Mouse (Mus musculus) lung, postnatal 4 days (tissue): ENCODE measurements around the gene Id2.
A peak's percentile ranks its signal among the peaks of the same experiment; 100 is the strongest.

ENCODE experiments used
- DNase-seq, 2 experiments: peaks; one replicate each; pipeline ENCODE4 v3.0.0; 2021

The Id2 gene

DNA sequence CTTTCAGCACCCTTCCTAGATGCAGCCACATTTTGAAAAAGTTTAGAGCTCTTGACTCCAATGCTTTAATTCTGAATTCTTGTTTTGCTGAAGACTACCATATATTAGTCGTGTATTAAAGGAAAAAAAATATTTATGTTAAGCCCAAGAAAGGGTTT lies at the start of gene Id2:
Gene Id2 (minus strand): TSS at position 89 of the 158 bp plus-strand sequence.
- DNase-seq = no peak

DNA sequence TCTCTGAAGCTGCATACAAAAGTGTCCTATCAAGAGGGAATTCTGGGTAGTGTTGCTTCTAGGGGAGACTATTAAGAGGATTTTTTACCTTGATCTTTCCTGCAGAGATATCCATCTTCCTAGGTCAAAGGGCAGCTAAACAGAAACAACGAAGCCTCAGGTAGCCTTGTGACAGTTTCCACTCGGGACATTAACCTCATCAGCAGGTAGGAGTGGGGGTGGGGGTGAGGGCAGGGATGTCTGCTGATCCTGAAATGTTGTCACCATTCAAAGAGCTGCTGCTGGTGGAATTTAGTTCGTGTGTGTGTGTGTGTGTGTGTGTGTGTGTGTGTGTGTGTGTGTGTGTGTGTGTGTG lies 48.4 kb upstream of the Id2 start:
- no peak for DNase-seq

DNA sequence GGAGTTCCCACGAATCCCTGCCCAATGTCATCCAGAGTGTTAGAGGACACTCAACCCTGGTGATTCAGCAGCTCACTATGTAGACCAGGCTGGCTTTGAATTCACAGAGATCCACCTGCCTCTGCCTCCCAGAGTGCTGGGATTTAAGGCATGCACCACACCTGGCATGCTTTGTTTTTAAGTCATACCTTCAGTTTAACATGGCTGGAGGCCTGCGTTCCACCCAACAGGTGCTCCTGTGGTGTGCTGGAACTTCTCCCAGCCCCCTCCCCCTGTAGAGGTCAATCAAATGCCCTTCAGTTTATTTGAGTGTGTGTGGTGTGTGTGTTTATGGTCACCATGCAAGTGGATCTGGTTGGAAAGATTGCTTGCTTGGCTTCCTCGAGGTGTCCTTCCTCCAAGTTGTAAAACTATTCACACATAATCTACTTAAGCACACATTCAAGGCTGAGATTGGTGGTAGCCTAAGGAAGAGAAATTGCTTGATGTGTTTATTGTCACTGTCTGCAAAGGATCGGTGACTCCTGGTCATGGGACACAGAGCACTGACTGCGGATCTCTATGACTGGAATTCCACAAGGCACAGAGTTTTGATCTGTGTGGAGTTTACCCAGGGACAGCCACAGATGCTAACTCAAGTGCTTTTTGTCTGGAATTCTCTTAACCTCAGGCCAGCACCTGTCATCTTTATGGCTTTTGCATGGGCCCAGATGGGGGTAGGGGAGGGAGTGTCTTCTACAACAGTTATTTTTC lies 47.8 kb upstream of the Id2 start:
- no peak for DNase-seq

DNA sequence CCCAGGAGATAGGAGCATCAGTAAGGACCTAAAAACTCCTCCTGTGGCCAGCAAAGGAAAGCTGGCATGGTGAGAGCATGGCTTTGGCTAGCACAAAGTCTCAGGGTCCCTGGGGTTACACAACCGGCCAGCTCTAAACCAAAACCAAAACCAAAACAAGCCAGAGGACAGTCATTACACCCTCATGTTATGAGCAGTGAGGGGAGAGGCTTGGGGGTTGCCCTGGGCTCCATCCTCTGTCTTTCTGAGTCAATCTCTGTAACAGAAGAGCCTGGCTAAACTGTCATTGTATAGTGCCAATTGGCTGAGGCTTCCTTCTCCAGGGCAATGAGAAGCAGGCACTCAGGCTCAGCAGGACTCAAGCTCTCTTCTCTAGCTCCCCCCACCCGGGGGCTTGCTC lies 46.6 kb upstream of the Id2 start:
- DNase-seq = no peak

DNA sequence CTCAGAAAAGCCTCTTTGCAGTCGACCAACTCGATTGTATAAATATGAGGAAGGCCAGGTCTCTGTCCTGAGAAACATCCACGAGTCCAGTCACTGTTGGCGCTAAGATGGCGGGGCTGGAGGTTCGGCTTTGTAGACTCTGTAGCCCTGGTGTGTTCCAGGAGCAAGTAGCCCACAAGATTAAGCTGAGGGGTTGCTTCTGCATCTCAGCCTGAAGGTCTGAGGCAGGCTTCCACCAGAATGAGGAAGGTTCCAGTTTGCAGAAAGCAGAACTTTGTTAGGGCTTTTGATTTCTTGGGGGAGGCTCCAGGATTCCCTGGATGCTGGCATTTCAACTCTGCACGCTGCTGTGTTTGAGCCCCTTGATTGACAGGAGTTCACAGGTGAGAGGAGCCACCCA lies 45.3 kb upstream of the Id2 start:
- peak in 1 of 2 experiments; percentile 15 for DNase-seq

DNA sequence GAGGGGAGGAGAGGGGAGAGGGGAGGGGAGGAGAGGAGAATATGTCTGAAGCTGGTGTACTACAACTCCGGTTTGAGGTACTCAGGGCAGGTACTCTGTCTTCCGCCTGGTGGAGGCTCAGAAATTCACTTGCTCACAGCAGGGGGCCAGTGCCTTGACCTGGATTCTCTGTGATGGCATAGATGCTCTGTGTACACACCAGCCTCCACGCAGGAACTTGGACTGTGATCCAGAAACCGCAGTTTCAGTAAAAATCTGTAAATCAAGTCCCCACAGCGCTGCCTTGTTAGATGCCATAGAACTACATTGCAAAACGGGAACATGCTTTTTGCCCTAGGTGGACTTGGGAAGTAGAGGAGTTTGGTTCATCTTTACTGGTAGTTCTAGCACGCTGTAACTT lies 44.4 kb upstream of the Id2 start:
- DNase-seq = no peak

DNA sequence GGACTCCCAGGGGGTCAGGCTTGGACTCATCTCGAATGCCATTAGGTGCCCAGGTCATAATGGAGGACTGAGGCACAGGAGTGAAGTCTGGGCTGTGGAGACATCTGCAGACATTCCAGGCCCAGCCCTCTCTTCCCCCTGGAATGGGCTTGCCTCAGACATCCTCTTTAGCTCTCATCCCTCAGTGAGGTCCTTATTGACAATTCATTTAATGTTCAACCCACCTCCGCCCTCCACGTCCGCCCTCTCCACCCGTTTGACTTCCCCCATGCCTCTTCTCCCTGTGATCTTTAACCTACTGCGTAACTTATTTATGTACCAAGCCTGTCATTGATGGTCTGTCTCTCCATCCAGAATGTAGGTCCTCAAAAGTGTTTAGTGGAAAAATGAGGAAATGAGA lies 43.2 kb upstream of the Id2 start:
- DNase-seq = no peak

DNA sequence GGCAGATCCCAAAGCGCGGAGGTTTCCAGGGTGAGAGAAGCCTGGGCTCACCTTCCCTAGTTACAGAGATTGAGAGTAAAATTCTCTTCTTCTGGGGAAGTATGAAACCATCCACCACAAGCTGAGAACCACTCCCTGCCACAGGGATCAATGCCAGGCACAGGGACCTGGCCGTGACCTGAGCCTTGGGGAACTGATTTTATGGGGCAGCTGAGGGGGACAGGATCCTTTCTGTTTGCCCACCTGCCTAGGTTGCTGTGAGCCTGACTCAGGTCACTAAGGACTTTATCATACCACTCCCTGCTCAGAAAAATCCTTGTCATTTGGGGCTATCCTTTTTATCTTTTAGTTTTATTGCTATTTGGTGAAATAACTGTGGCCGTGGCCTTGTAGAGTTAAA lies 41.7 kb upstream of the Id2 start:
- no peak for DNase-seq

DNA sequence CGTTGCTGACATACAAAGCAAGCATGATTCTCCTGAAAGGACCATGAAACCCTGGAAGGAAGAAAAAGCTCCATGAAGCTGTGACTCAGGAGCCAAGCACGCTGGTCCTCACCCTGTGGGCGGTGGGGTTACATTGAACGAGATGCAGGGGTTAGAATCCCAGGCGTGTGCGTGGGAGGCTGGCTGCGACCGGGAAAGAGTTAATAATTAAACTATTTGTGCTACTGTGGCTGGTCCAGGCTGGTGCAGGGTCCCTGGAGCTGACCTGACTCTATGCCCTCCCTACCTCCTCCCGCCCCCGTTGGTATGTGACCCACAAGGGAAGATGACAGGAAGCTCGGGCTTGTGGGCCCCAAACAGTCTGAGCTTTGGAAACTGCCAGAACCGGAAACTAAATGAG lies 35.1 kb upstream of the Id2 start:
- no peak for DNase-seq

DNA sequence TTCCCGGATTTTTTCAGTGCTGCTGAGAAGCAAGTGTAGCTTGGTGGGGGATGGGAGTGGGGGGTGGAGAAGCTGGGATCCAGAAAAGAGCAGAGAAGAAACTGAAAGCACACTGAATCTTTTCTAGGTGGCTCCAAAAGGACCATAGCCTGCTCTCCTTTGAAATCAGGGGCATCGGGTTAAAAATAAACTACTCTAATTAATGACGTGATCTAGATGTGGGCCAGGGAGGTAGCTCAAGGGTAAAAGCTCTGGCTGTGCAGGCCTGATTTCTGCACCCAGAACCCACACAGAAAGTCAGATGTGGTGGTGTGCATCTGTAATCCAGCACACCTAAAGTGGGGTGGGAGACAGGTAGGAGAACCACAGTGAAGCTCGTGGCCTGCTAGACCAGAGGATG lies 30.7 kb upstream of the Id2 start:
- no peak for DNase-seq

DNA sequence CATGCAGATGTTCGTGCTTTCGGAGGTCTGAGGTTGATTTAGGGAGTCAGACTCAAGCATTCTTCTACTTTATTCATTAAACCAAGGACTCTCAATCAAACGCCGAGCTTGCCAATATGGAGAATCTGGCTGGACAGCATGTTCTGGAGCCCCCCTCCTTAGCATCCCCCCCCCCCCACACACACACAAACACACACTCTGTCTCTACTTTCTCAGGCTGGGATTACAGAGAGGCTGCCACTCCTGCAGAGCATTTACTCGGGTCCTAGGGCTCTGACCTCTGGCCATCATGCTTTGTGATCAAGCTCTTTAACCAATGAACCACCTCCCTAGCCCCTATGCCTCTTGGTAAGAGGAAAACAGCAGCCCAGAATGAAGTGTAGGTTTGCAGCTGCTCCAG lies 29.3 kb upstream of the Id2 start:
- DNase-seq = no peak

DNA sequence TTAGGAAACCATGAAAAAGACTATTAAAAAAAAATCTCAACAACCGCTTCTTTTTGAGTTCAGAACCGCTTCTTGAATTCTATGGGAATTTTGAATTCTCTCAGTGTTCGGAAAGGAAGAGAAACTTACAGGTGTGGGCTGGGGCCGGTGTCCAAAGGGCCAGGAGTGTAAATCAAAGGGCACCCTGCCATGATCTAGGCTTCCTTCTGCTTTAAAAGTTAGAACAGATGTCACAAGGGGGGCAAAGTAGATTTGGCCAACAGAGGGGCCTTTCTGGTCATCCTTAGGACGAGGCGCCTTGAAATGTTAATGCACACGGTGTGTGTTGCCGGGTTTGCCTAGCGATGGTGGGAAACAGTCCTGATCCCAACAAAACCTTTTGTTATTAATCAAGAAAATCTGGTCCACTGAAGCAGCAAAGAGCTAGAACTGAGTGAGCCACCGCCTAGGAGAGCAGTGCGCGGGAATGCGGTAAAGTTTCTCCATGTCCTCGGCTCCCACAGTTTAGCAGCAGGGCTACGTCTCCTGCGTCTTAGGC lies 28.4 kb upstream of the Id2 start:
- DNase-seq = no peak

DNA sequence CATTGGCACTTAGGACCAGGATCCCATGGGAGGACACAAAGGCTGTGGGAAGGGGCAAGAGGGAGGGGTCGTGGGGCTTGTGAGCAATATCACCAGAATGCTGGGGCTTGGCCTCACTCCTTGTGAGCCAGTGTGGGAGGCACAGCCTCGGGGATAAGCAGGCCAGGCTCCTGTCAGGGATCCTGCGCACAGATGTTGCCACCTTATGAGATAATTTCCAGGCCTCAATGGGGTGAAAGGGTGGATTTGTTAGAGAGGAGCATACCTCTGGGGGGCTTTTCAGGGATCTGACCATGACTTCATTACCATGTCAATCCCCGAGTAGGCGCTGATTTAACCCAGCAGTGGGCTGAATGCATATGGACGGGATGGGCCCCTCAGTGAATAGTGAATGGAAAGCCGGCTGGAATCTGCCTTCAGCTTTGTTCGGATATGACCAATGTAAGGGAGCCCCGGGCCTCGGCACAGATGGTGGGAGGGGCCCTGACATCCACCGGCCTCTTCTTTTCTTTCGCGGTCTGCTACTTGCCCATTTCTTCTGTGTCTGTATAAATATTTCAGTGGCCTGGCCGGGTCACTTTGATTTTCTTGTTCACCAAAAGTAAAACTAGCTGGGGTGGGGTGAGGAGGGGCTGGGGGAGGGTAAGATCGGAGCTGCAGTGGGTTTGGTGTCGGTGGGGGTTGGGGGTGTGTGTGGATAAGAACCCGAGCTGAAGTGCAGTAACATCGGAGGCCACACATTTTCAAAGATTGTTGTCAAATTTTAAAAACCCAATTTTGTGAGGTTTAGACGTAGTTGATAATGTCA lies 27.7 kb upstream of the Id2 start:
- no peak for DNase-seq

DNA sequence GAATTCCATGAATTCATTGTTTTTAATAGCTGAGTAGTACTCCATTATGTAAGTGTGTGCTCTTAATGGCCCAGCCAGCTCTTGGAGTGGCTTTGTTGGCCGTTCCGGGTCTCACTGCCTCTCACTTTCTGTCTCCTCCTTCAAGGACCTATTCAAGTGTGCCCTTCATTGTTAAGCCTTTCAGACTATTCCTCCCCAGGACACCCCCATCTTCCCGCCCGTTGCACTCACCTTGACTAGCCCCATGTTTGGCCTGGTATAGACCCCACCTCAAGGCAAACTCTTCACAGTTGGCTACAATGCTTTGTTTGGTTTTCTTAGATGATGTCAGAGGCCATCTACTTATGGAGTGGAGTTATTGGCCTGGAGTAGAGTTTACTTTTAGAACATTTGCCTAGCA lies 23.8 kb upstream of the Id2 start:
- DNase-seq = peak in 1 of 2 experiments; percentile 29

DNA sequence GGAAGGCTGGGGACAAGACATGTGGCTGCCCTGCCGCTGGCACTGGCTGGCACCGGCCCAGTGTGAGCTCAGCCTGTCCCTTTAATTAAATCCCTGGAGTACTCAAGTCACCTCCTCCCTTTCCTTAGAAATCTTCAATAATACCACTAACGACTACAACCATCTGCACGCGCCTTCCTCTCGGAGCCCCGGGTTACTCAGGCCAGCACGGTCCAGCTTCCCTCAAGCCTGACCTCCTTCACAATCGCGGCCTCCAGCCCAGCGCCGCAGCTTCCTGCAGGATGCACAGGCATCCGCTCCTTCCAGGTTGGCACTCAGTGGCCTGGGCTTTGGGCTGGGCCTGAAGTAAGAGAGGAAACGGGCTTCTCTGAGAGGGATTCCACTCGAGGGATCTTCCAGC lies 22.3 kb upstream of the Id2 start:
- peak; percentile 76 to 91 for DNase-seq

DNA sequence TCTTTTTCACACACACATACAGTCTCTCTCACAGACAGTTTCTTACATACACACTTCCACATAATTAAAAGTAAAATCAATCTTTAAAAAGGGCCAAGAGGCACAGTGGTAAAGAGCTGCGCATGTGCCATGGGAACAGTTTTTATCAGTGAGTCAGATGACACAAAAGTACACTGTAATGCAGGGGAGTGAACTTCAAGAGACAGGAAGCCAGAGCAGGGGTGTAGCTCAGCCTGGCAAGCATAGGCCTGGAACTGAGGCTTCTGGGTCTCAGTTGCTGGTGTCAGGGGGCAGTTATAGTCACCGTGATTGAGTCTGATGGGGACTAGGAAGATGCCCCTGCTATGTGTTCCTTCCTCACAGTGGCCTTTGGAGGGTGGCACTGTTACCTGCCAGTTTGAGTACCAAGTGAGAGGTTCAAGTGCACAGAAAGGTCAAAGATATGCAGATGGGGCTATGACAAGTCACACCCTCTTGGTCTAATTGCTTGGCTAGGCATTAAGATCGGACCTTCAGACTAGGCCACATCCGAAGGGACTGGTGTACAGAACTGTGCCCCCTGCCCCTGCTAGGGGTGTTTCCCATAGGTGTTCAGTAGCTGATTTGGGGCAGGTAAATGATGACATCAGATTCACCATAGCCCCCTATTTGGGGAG lies 21.0 kb upstream of the Id2 start:
- DNase-seq = no peak

DNA sequence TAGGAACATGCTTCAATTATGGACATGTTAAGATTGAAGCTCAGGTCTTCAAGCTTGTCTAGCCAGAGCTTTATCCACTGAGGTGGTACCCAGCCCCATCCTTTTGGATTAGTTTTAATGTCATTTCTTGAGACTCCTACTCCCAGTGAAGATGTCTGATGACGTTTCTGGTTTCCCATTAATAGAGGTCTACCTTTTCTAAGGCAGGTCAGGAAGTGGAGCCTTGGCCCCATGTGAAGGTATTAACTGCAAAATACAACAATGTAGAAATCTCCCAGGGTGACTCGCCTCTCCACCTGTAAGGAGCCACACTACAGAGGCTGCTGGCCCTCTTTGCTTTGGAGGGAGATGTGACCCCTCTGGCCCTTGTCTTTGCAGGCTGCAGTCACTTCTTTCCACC lies 19.2 kb upstream of the Id2 start:
- no peak for DNase-seq

DNA sequence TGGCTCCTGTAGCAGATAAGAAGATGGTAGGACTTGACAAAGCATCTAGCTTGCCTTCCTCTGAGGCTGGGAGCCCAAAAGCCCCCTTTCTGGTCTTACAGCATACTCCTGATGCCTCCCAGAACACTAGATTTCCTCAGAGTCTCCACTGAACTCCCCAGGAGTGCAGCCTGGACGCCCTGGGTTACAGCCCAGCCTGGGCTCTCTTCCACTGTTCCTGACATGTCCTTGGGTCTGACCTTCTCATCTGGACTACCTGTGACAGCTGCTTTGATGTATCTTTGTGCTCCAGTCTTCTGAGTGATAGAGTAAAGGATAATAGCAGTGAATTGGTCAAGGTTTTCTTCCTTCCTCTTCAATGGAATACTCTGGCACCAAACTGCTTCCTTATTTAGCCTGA lies 17.5 kb upstream of the Id2 start:
- DNase-seq = no peak

DNA sequence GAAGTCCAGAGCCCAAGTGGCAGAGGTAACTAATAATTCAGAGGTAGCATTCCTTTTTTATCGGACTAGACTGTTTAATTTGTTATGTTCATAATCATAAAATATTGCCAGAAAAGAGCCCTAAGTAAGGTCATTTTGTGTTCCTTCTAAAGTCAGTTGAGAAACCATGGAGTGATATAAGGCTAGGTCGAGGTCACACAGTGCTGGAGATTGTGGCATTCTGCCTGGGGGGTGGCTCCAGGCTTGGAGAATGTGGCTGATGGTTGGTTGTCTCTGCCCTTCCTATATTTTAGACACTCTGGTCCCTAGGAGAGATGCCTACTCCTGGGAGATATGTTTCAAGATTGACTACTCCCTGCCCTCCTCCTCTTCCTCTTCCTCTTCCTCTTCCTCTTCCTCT lies 16.4 kb upstream of the Id2 start:
- no peak for DNase-seq

DNA sequence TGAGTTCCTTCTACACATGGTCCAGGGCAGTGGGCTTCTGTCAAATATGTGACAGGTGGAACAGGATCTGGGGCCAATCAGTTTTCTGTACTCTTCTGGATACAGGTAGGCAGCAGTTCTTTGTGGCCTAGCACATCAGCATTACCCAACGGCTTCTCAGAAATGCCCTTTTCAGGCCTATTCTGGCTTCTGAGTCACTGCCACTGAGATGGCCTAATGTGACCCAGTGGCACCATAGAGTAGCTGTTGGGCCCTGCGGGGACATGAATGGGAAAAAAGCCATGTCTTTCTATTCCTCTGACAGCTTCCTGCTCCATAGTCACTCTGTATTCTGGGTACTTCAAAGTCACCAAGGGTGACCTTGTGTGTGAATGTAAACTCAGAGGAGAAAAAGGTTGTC lies 15.9 kb upstream of the Id2 start:
- DNase-seq = no peak

DNA sequence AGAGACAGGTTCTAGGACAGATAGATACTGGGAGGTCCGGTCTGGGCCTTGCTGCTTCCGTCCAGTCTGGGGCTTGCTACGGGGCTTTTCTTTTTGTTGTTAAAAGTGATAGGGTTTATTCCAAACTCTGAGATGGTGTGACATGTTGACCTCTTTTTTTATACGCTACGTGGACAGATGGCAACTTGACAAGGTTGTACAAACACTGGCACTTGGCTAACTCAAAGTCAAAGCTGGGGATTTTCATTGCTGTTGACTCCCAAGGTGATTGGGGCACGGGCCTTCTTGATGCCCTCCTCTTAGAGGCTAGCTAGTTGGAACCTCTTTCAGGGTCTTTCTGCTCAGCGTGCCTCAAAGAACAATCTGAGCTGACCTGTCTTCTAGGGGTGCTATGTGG lies 13.7 kb upstream of the Id2 start:
- no peak for DNase-seq

DNA sequence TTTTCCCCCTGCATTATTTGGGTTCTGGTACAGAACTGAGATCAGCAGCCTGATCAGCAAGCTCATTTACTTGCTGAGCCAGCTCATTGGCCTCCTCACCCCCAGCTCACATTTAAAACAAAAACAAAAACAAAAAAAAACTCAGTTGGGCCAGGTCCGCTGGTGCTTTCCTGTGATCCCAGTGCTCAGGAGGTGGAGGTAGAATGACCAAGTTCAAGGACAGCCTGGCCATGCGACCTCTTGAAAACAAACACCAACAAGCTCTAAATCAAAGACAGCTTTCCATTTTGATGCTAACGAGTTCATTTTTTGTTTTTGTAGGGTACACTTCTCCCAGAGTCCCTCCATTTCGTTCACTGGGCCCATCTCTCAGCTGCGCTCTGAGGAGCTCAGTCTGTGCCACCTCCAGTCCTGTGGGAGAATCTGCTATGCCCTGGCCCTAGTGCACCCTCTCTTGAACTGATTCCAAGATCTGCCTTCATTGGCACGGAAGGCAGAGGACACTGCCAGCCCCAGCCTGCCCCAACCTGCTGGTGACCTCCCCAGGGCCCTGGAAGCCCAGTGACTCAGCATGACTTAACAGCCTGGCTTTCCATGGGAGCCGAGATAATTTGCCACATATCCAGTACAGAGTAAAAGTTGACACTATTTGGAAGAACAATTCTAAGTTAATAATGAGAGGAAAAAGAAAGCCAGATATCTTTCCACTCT lies 13.2 kb upstream of the Id2 start:
- no peak for DNase-seq

DNA sequence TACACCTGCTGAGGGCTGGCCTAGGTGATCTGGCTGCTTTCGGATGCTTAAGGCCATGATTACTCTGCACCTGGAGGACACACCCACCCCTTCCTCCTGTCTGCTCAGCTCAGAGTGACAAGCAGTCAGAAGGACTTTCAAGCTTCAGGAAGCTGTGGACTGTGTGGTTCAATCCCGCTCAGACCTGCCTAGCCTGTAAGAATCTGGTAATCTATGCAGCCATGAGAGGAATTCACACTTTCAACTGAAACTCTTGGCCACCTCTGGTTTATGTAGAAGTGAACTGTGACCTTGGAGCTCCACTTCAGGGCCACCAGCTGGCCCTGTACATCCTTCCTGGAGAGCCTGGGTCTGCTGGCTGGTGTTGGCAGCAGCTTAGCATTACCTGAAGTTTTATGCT lies 11.9 kb upstream of the Id2 start:
- DNase-seq = no peak

DNA sequence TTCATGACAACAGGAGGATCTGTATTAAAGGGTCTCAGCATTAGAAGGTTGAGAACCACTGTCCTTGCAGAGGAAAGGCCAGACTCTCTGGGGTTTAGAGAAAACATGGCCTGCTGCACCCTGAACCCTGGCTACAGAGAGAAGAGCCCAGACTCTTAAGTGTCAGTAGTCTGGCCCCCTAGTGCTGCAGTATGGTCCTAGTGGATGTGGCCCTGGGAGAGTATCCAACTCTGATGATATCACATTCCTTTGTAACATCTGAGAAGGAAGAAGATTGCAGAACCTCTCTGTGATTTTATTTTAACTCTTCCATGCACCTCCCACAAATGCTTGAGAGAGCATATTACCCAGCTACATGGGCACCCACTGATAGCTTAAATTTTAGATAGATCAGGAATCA lies 7.6 kb upstream of the Id2 start:
- no peak for DNase-seq
